Mouse (Mus musculus) neural tube, embryonic 15.5 days (tissue): Measurements from ENCODE around the gene Ptpn21. TPM values are rescaled to one million over a fixed set of nuclear protein-coding genes. Genes with fewer than 3 reads are reported as not detected.

Source experiments
- ATAC-seq: fragments of 200-750 bp; cut with Nextera tagmentation; 2 replicates; pipeline ENCODE4 v1.8.0; 2017; ENCODE audit warnings: mild to moderate bottlenecking, moderate TSS enrichment, moderate library complexity; ENCODE audit not compliant: low FRiP score
- H3K27ac ChIP-seq: fragments of 300-500 bp; sonication (generic); replicated peaks from 2 replicates; pipeline ENCODE4 v1.5.1; 2015; ENCODE audit warnings: mild to moderate bottlenecking, inconsistent platforms
- H3K27me3 ChIP-seq: fragments of 300-500 bp; sonication (generic); replicated peaks from 2 replicates; pipeline ENCODE4 v1.6.1; 2015; ENCODE audit warnings: inconsistent platforms
- H3K36me3 ChIP-seq: fragments of 300-500 bp; sonication (generic); 2 replicates; pipeline ENCODE4 v1.6.1; 2015; ENCODE audit warnings: inconsistent platforms
- H3K4me1 ChIP-seq: fragments of 300-500 bp; sonication (generic); 2 replicates; pipeline ENCODE4 v1.6.1; 2015; ENCODE audit warnings: inconsistent platforms
- H3K4me2 ChIP-seq: fragments of 300-500 bp; sonication (generic); 2 replicates; pipeline ENCODE4 v1.6.1; 2015; ENCODE audit warnings: inconsistent platforms, mild to moderate bottlenecking, moderate library complexity
- H3K4me3 ChIP-seq: fragments of 300-500 bp; sonication (generic); replicated peaks from 2 replicates; pipeline ENCODE4 v1.5.1; 2015; ENCODE audit warnings: mild to moderate bottlenecking, inconsistent platforms
- H3K9ac ChIP-seq: fragments of 300-500 bp; sonication (generic); replicated peaks from 2 replicates; pipeline ENCODE4 v1.6.1; 2015; ENCODE audit warnings: mild to moderate bottlenecking, inconsistent platforms
- H3K9me3 ChIP-seq: fragments of 300-500 bp; sonication (generic); replicated peaks from 2 replicates; pipeline ENCODE4 v1.6.1; 2016; ENCODE audit warnings: inconsistent platforms
- WGBS: fragments of 180-500 bp; shearing (Covaris S2); methylation state at CpG from one replicate; pipeline ENCODE4 v1.1.7; 2015; ENCODE audit warnings: mixed read lengths; 5-methylcytosine and 5-hydroxymethylcytosine counted together
- polyA plus RNA-seq: library from polyadenylated mRNA; unstranded; fragments of >200 nt; fragmentation: Nextera tagmentation; extraction: Ambion mirVana; gene quantifications from 2 replicates; pipeline ENCODE4 v1.2.1, GENCODE M21; 2015

Gene Ptpn21
- polyA plus RNA-seq, 1 experiment from 2014 or later, result 3.4 TPM

- Histone ChIP-seq H3K36me3 (no peaks in the 10 kb centered on the region), H3K9ac (peak overlapping the region; percentile 70), H3K27me3 (peaks cover 15% of the 10 kb centered on the region), H3K4me2 (peak overlapping the region; percentile 99), H3K4me3 (peak overlapping the region; percentile 68), H3K27ac (0 out of 2 replicates have a peak overlapping the region, but pooled peaks have one; percentile 73), H3K4me1 (peaks cover 27% of the 10 kb centered on the region), H3K9me3 (no peaks in the 10 kb centered on the region)
- ATAC-seq, result no peak
- WGBS, result 10% methylated on average over 7 of the region's 7 CpGs
Observed at GRCm38 (mm10) chr12:98737801-98738350, 671 bp upstream of the Ptpn21 start.

DNA sequence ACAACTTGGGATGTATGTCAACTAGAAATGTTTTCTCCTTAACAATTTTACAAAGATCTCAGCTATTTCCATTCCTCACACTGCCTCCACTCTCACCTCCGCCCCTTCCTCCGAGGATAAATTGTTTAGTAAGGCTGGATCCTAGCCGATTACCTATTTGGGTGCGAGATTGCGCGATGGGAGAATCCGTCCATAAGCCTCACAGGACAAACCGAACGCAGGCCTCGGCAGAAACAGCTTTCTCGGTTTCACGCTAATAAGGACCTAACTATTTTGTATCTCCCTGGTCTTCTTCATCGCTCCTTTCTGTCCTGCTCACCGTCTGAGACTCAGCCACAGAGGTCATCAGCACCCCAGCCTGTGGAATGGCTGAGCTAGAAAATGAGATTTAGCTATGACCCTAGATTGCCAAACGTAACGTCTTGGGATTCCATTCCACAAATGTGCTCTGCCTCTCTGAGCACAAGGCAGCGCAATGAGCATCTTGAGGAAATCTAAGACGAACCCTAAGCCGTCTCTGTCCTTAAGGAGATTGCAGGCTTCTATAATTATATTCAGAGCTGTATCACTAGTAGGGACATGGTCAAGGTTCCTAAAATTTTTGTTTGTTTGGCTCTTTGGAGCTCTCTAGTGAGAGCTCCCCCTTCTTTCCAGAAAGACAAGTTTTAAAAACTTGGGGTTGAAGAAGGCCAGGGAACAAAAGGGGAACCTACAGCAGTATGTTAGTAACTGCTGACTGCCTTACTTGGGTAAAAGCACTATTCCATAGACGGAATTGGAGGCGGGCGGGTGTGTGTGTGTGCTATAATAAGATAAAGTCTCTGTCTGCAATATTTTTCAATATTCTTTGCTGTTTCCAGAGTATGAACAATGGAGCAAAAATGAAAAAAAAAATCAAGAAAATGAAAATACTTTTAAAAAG, 2.1 kb downstream of the Ptpn21 start:
- ATAC-seq, result peak; percentile 37
- H3K4me2 ChIP-seq, result peak overlapping the region; percentile 89
- no peaks in the 10 kb centered on the region for H3K36me3 ChIP-seq
- peak overlapping the region; percentile 77 for H3K4me3 ChIP-seq
- H3K27ac ChIP-seq, result peak overlapping the region; percentile 81
- H3K9ac ChIP-seq, result peak overlapping the region; percentile 78
- H3K4me1 ChIP-seq, result peaks cover 40% of the 10 kb centered on the region
- WGBS, result 11% methylated on average over 22 of the region's 22 CpGs
- no peaks in the 10 kb centered on the region for H3K9me3 ChIP-seq
- peaks cover 15% of the 10 kb centered on the region for H3K27me3 ChIP-seq

- H3K36me3 ChIP-seq, result no peaks in the 10 kb centered on the region
- H3K9me3 ChIP-seq, result no peaks in the 10 kb centered on the region
- H3K27me3 ChIP-seq, result peaks cover 15% of the 10 kb centered on the region
- H3K4me3 ChIP-seq, result peak overlapping the region; percentile 77
- H3K4me2 ChIP-seq, result peak overlapping the region; percentile 89
- under 1% methylated on average over 30 of the region's 30 CpGs for WGBS
- peak overlapping the region; percentile 78 for H3K9ac ChIP-seq
- peaks cover 40% of the 10 kb centered on the region for H3K4me1 ChIP-seq
- peak overlapping the region; percentile 81 for H3K27ac ChIP-seq
- ATAC-seq, result peak; percentile 90
Observed at GRCm38 (mm10) chr12:98734246-98734879, 2.8 kb downstream of the Ptpn21 start.

- Histone ChIP-seq H3K4me2 (peak overlapping the region; percentile 89), H3K36me3 (no peaks in the 10 kb centered on the region), H3K4me3 (peak overlapping the region; percentile 77), H3K9me3 (no peaks in the 10 kb centered on the region), H3K9ac (peak overlapping the region; percentile 78), H3K4me1 (peaks cover 40% of the 10 kb centered on the region), H3K27me3 (peaks cover 11% of the 10 kb centered on the region; the same call in 1 of the 2 replicates), H3K27ac (peak overlapping the region; percentile 81; the same call in 1 of the 2 replicates)
- WGBS, result 14% methylated on average over 12 of the region's 12 CpGs
- ATAC-seq, result peak; percentile 42; the same call in 1 of the 2 replicates
Observed at GRCm38 (mm10) chr12:98733776-98734175, 3.4 kb downstream of the Ptpn21 start.

- Histone ChIP-seq H3K9me3 (no peaks in the 10 kb centered on the region), H3K27ac (no peak overlapping the region), H3K4me2 (peak overlapping the region; percentile 89), H3K36me3 (no peaks in the 10 kb centered on the region), H3K9ac (peak overlapping the region; percentile 78; the same call in 1 of the 2 replicates), H3K4me3 (peak overlapping the region; percentile 77), H3K27me3 (peaks cover 4% of the 10 kb centered on the region; the same call in 1 of the 2 replicates), H3K4me1 (peaks cover 40% of the 10 kb centered on the region)
- no peak for ATAC-seq
- 70% methylated on average over 3 of the region's 3 CpGs for WGBS
Observed at GRCm38 (mm10) chr12:98733165-98733564, 4.0 kb downstream of the Ptpn21 start.

DNA sequence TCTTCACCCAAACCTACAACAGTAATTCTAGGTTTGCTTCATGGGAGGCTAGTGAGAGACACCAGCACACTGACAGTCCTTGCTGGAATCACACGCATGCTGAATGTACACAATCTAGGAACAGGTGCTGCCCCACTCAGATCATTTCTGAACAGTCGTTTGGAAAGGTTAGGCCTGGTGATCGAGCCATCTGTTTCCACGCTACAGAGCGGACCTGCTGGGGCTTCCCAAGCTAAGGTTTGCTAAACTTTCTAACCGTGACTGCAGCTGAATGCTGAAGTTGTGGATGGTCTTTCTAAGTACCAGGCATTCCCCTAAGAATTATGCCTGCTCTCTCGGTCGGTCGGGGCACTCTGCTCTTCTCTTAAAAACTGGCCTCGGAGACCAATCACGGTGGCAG, 6.5 kb downstream of the Ptpn21 start:
- Histone ChIP-seq H3K27ac (no peak overlapping the region), H3K9ac (no peak overlapping the region), H3K36me3 (no peaks in the 10 kb centered on the region), H3K4me3 (no peak overlapping the region), H3K4me1 (peaks cover 31% of the 10 kb centered on the region), H3K27me3 (no peaks in the 10 kb centered on the region), H3K4me2 (no peak overlapping the region), H3K9me3 (no peaks in the 10 kb centered on the region)
- no peak for ATAC-seq
- WGBS, result 83% methylated on average over 11 of the region's 11 CpGs

DNA sequence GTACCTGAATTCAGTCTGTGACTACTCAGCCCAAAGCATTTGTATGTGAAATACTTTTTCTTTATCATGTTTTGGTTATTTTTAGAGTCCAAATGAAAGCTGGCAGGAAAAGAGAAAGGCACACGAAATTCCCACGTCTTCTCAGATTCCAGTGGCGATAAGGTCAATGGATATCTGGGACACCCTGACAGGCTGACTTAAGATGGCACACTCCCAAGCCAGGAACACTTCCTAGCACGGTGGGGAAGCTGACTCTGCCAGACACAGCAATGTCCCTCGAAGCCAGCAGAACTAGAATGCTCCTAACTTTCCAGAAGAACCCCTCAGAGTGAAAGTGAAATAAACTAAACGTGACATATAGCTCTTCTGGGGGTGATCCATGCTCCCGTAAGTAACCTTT, 10.0 kb downstream of the Ptpn21 start:
- Histone ChIP-seq H3K9me3 (no peaks in the 10 kb centered on the region), H3K4me2 (no peak overlapping the region), H3K9ac (no peak overlapping the region), H3K4me1 (peaks cover 6% of the 10 kb centered on the region), H3K27me3 (no peaks in the 10 kb centered on the region), H3K4me3 (no peak overlapping the region), H3K36me3 (no peaks in the 10 kb centered on the region), H3K27ac (no peak overlapping the region)
- WGBS, result 78% methylated on average over 7 of the region's 7 CpGs
- no peak for ATAC-seq

- Histone ChIP-seq H3K4me2 (no peak overlapping the region), H3K27ac (no peak overlapping the region), H3K27me3 (no peaks in the 10 kb centered on the region), H3K9me3 (no peaks in the 10 kb centered on the region), H3K36me3 (no peaks in the 10 kb centered on the region), H3K4me3 (no peak overlapping the region), H3K9ac (no peak overlapping the region), H3K4me1 (no peaks in the 10 kb centered on the region)
- WGBS, result 87% methylated on average over 7 of the region's 7 CpGs
- ATAC-seq, result no peak
Observed at GRCm38 (mm10) chr12:98726078-98726477, 11.1 kb downstream of the Ptpn21 start.

GRCm38 (mm10) chr12:98724976-98725375, 12.2 kb downstream of the Ptpn21 start:
- Histone ChIP-seq H3K4me1 (peaks cover 6% of the 10 kb centered on the region; the same call in 1 of the 2 replicates), H3K27ac (no peak overlapping the region), H3K9me3 (no peaks in the 10 kb centered on the region), H3K4me3 (no peak overlapping the region), H3K27me3 (no peaks in the 10 kb centered on the region), H3K9ac (no peak overlapping the region), H3K36me3 (no peaks in the 10 kb centered on the region), H3K4me2 (no peak overlapping the region)
- WGBS, result 71% methylated on average over 5 of the region's 5 CpGs
- ATAC-seq, result no peak

- Histone ChIP-seq H3K27ac (no peak overlapping the region), H3K9me3 (no peaks in the 10 kb centered on the region), H3K36me3 (no peaks in the 10 kb centered on the region), H3K4me3 (no peak overlapping the region), H3K27me3 (no peaks in the 10 kb centered on the region), H3K9ac (no peak overlapping the region), H3K4me1 (peaks cover 6% of the 10 kb centered on the region; the same call in 1 of the 2 replicates), H3K4me2 (no peak overlapping the region)
- WGBS, result 96% methylated on average over 7 of the region's 7 CpGs
- ATAC-seq, result no peak
Observed at GRCm38 (mm10) chr12:98724224-98724623, 13.0 kb downstream of the Ptpn21 start.

DNA sequence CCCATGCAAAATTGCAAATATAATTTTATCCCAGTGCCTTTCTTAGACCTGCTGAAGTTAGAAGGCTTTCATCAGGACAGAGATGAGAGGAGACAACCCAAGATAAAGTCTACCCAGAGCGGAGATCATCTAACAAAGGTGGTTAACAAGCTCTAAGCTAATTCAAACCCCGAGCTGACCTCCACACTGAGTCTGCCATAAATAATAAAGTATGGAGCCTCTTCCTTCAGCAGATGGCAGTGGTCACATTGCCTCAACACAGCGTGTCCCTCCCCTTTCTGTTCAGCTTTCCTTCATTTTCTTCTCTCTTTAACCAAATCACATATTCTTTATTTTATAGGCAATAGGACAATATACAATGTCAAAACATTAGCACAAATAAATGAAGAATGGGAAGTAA, 16.2 kb downstream of the Ptpn21 start:
- no peaks in the 10 kb centered on the region for H3K9me3 ChIP-seq
- no peaks in the 10 kb centered on the region for H3K27me3 ChIP-seq
- ATAC-seq, result no peak
- H3K4me2 ChIP-seq, result no peak overlapping the region
- peaks cover 6% of the 10 kb centered on the region; the same call in 1 of the 2 replicates for H3K4me1 ChIP-seq
- H3K36me3 ChIP-seq, result no peaks in the 10 kb centered on the region
- no peak overlapping the region for H3K4me3 ChIP-seq
- no peak overlapping the region for H3K9ac ChIP-seq
- H3K27ac ChIP-seq, result peak overlapping the region; percentile 45; the same call in 1 of the 2 replicates
- 44% methylated on average over 3 of the region's 3 CpGs for WGBS
